Mouse (Mus musculus) lung, postnatal 0 days (tissue): Measurements from ENCODE around the gene Slc7a8. TPM values are rescaled to one million over a fixed set of nuclear protein-coding genes. Genes with fewer than 3 reads are reported as not detected.

Experiments
- ATAC-seq: fragments of 200-750 bp; cut with Nextera tagmentation; 2 replicates; pipeline ENCODE4 v1.8.0; 2017; ENCODE audit warnings: moderate library complexity
- DNase-seq: peaks from one replicate; pipeline ENCODE4 v3.0.0-alpha.2; 2016; ENCODE audit warnings: low spot score
- H3K27ac ChIP-seq: fragments of 300-500 bp; sonication (generic); 2 replicates; pipeline ENCODE4 v1.5.1; 2014; ENCODE audit warnings: antibody characterized with exemption, mild to moderate bottlenecking, low read length, mixed read lengths
- H3K27me3 ChIP-seq: fragments of 300-500 bp; sonication (generic); replicated peaks from 2 replicates; pipeline ENCODE4 v1.6.1; 2014; ENCODE audit warnings: low read length, mixed read lengths; ENCODE audit not compliant: insufficient read depth
- H3K36me3 ChIP-seq: fragments of 300-500 bp; sonication (generic); 2 replicates; pipeline ENCODE4 v1.6.1; 2014; ENCODE audit warnings: low read length, mixed read lengths; ENCODE audit not compliant: insufficient read depth
- H3K4me1 ChIP-seq: fragments of 300-500 bp; sonication (generic); 2 replicates; pipeline ENCODE4 v1.6.1; 2014; ENCODE audit warnings: antibody characterized with exemption, low read depth, low read length, mixed read lengths; ENCODE audit not compliant: insufficient read depth
- H3K4me2 ChIP-seq: fragments of 300-500 bp; sonication (generic); replicated peaks from 2 replicates; pipeline ENCODE4 v1.6.1; 2014; ENCODE audit warnings: low read depth, mild to moderate bottlenecking, low read length, moderate library complexity, mixed read lengths
- H3K4me3 ChIP-seq: fragments of 300-500 bp; sonication (generic); 2 replicates; pipeline ENCODE4 v1.5.1; 2014; ENCODE audit warnings: low read depth, low read length
- H3K9ac ChIP-seq: fragments of 300-500 bp; sonication (generic); replicated peaks from 2 replicates; pipeline ENCODE4 v1.6.1; 2014; ENCODE audit warnings: low read depth, mild to moderate bottlenecking
- H3K9me3 ChIP-seq: fragments of 300-500 bp; sonication (generic); 2 replicates; pipeline ENCODE4 v1.6.1; 2016; ENCODE audit warnings: low read length, mixed read lengths
- CTCF ChIP-seq: IDR thresholded peaks from 2 replicates; pipeline ENCODE4 v1.5.1; 2016; ENCODE audit warnings: antibody characterized with exemption, mild to moderate bottlenecking
- EP300 ChIP-seq: IDR thresholded peaks from 2 replicates; pipeline ENCODE4 v1.6.1; 2016; ENCODE audit warnings: antibody characterized with exemption, mild to moderate bottlenecking, control low read depth
- WGBS: fragments of 180-500 bp; shearing (Covaris S2); extraction: QIAGEN DNeasy Blood & Tissue Kit; methylation state at CpG from one replicate; pipeline ENCODE4 v1.1.7; 2014; 5-methylcytosine and 5-hydroxymethylcytosine counted together
- polyA plus RNA-seq: library from polyadenylated mRNA; unstranded; fragments of >200 nt; fragmentation: Nextera tagmentation; extraction: Ambion mirVana; gene quantifications from 2 replicates; pipeline ENCODE4 v1.2.1, GENCODE M21; 2015

Slc7a8 gene
- polyA plus RNA-seq, 1 experiment from 2014 or later = 1.2 TPM

DNA sequence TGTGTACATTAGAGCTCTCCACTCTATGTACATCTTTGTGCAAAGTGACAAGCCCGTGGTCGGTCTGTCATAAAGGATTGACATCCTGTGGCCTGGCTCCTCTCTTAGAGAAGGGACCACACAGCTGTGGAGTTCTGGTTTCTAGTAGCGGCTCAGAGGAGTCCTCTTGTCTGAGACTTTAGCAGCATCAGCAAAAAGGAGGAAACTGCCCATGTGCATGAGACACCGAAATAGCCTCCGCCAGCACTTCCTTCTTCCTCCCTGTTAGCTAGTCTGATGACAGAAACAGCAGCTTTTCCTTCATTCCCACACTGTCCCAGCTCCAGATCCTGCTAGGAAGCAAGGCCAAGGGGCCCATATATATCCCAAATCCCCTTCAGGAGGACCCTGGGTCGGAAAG lies 25.4 kb downstream of the Slc7a8 start:
- H3K9ac ChIP-seq = no peak overlapping the region
- no peaks in the 10 kb centered on the region for H3K27me3 ChIP-seq
- H3K4me1 ChIP-seq = peaks cover 3% of the 10 kb centered on the region; the same call in 1 of the 2 replicates
- no peak overlapping the region for H3K4me3 ChIP-seq
- no peaks in the 10 kb centered on the region for H3K9me3 ChIP-seq
- no peak for ATAC-seq
- H3K27ac ChIP-seq = no peak overlapping the region
- WGBS = 43% methylated on average over 6 of the region's 6 CpGs
- TF ChIP-seq EP300 (no peak), CTCF (no peak)
- no peak overlapping the region for H3K4me2 ChIP-seq
- no peaks in the 10 kb centered on the region for H3K36me3 ChIP-seq
- DNase-seq = peak; percentile 30

DNA sequence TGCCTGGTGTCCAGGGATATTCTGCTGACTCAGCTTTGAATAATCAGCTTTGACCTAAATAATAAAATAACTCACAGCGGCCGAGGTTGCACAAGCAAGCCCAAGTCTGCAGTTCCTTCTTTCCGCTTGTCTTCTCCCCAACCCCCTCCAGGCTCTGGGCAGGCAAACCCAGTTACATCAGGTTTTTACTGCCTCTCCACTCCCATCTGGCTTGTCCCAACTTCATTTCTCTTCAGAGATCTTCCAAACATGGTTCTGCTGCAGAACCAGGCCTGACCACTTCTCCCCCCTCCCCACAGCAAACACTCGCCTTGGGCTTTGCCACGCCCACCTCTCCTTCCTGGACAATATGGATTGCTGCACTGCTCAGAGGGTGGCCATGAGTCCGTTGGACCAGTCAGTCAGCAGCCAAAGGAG lies 27.1 kb downstream of the Slc7a8 start:
- Histone ChIP-seq H3K4me3 (no peak overlapping the region), H3K9me3 (no peaks in the 10 kb centered on the region), H3K36me3 (no peaks in the 10 kb centered on the region), H3K27me3 (no peaks in the 10 kb centered on the region), H3K27ac (no peak overlapping the region; the same call in 1 of the 2 replicates), H3K4me2 (0 out of 2 replicates have a peak overlapping the region, but pooled peaks have one; percentile 11), H3K4me1 (peaks cover 3% of the 10 kb centered on the region; the same call in 1 of the 2 replicates), H3K9ac (no peak overlapping the region)
- ATAC-seq = peak; percentile 91
- peak; percentile 94 for DNase-seq
- WGBS = 12% methylated on average over 6 of the region's 6 CpGs
- TF ChIP-seq CTCF (no peak), EP300 (no peak)

DNA sequence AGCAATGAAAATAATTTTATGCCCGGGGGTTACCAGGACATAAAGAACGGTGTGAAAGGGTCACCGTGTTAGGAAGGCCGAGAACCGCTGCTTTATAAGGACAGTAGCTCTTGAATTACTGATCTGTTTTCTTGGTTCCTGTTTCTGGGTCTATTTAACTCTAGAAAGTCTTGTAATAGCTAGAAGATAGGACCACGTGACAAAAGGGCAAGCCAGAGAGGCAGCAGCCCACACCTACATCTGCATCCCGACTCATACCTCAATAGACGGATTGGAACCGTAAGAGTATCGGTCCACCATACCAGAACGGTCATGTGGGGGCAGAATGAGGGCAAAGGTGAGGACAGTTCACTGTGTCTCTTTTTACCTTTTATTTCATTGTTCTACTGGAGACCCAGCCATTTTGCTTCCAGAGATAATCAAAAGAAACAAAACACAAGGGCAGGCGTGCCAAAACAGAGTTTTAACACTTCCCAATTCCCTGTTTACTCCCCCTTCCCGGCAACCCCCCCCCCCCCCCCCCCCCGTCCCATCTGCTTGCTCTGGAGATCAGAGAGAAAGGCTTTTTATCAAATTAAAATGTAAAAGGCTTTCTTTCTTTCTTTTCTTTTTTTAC lies 27.7 kb downstream of the Slc7a8 start:
- Histone ChIP-seq H3K9me3 (no peaks in the 10 kb centered on the region), H3K27me3 (no peaks in the 10 kb centered on the region), H3K9ac (no peak overlapping the region), H3K27ac (peak overlapping the region; percentile 51; the same call in 1 of the 2 replicates), H3K4me2 (0 out of 2 replicates have a peak overlapping the region, but pooled peaks have one; percentile 11), H3K4me1 (peaks cover 3% of the 10 kb centered on the region; the same call in 1 of the 2 replicates), H3K4me3 (no peak overlapping the region), H3K36me3 (no peaks in the 10 kb centered on the region)
- 67% methylated on average over 14 of the region's 14 CpGs for WGBS
- ATAC-seq (0 out of 2 replicates have a peak, but pooled peaks have one; percentile 5), DNase-seq (no peak)
- no peak for TF ChIP-seq CTCF
- TF ChIP-seq EP300 = no peak

DNA sequence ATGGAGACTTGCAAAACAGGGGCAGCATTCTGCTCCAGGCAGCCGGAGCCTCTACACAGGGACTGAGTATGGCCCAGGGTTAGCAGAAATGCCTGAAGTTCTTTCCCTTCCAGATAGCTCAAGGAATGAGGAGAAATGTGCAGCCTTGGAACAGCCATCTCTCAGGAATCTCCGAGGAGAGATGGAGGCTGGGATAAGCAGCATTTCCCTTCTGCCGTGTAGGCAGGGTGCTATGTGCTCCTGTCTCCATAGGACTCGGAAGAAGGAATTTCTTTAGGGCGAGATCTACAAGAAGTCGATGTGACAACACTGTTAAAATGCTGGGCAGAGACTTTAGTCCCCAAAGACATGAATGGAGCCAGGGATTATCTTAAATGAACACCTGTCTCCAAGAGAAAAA lies 28.8 kb downstream of the Slc7a8 start:
- no peak for DNase-seq
- no peaks in the 10 kb centered on the region for H3K9me3 ChIP-seq
- 78% methylated on average over 6 of the region's 6 CpGs for WGBS
- H3K27ac ChIP-seq = no peak overlapping the region
- H3K36me3 ChIP-seq = no peaks in the 10 kb centered on the region
- no peak overlapping the region for H3K4me3 ChIP-seq
- H3K9ac ChIP-seq = no peak overlapping the region
- no peak for ATAC-seq
- H3K4me2 ChIP-seq = no peak overlapping the region
- no peaks in the 10 kb centered on the region for H3K27me3 ChIP-seq
- TF ChIP-seq CTCF (no peak), EP300 (no peak)
- H3K4me1 ChIP-seq = peaks cover 3% of the 10 kb centered on the region; the same call in 1 of the 2 replicates

DNA sequence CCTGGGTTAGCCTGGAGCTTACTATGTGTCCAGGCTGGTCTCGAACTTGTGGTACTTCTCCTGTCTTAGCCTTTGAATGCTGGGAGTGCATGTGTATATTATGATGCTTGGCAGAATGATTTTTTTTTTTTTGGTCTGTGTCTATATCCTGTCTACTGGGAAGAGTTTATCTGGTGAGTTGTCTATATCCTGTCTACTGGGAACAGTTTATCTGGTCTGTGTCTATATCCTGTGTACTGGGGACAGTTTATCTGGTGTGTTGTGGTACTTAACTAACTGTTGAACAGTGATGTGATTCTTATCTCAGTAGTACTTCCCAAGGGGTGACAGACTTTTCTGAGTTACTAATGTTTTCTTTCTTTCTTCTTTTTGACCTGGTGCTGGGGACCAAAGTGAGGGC lies 30.0 kb downstream of the Slc7a8 start:
- no peak overlapping the region for H3K4me2 ChIP-seq

DNA sequence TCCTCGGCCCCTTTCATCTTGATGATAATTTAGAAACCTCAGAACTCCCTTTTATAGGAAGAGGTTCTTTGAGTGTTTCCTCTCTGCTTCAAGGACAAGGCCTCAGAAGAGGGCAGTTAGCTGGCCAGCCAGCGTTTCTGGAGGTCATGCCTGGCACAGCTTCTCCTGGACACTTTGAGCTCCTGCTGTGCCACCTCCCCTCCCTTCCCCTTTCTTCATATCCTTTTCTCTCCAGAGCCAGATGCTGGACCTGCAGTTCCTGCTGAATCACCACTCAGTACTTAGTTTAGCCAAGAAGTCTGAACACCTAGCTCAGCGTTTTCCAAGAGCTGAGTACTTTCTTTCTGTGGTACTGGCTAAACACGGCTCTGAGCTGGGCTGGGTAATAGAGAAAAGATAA lies 32.5 kb downstream of the Slc7a8 start:
- DNase-seq (no peak), ATAC-seq (no peak)
- Histone ChIP-seq H3K27ac (no peak overlapping the region), H3K9ac (no peak overlapping the region), H3K4me2 (no peak overlapping the region), H3K27me3 (no peaks in the 10 kb centered on the region), H3K4me1 (no peaks in the 10 kb centered on the region), H3K4me3 (no peak overlapping the region), H3K36me3 (no peaks in the 10 kb centered on the region), H3K9me3 (no peaks in the 10 kb centered on the region)
- TF ChIP-seq EP300 = no peak
- TF ChIP-seq CTCF = no peak
- 45% methylated on average over 4 of the region's 4 CpGs for WGBS

More for the DNA sequence above, 30.0 kb downstream of the Slc7a8 start:
- Histone ChIP-seq H3K9ac (no peak overlapping the region), H3K36me3 (no peaks in the 10 kb centered on the region), H3K4me1 (peaks cover 3% of the 10 kb centered on the region; the same call in 1 of the 2 replicates), H3K4me3 (no peak overlapping the region), H3K9me3 (no peaks in the 10 kb centered on the region), H3K27me3 (no peaks in the 10 kb centered on the region), H3K27ac (no peak overlapping the region)
- no peak for ATAC-seq
- TF ChIP-seq EP300 (no peak), CTCF (no peak)
- no peak for DNase-seq
- WGBS = 72% methylated on average over 1 of the region's 1 CpGs
